Mouse (Mus musculus): Measurements from ENCODE around the gene Sytl3. TPM values are rescaled to one million over a fixed set of nuclear protein-coding genes. Genes with fewer than 3 reads are reported as not detected.
A peak's percentile ranks its signal among the peaks of the same experiment; 100 is the strongest.

The Sytl3 gene
- polyA plus RNA-seq, 1 experiment from 2014 or later = 0.46 TPM

DNA sequence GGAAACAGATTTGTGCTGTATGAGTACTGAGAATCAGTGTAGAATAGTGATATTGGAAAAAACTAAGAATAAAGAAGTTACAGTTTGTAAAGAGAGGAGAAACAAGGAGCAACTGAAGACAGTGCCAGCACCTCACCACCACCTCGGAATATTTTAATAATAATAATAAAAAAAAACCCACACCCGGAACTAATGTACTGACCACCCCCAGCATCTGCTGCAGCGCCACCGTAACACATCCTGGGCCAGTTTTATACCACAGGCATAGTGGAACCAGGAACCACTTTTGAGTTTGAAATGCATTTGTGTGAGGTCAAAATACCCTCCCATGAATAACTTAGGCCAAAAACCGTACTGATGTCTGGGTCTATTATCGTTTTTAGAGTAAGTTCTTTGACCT, 122.4 kb downstream of the Sytl3 start:
- Histone ChIP-seq H3K9me3 (replicated peaks) (no peaks in the 10 kb centered on the region), H3K9ac (no peak overlapping the region), H3K4me1 (peaks cover 37% of the 10 kb centered on the region), H3K36me3 (no peaks in the 10 kb centered on the region), H3K4me3 (peak overlapping the region; percentile 18), H3K27ac (no peak overlapping the region), H3K27me3 (peaks cover 41% of the 10 kb centered on the region), H3K4me2 (replicated peaks) (peak overlapping the region; percentile 96)
- whole genome bisulfite sequencing = 40% methylated on average over 6 of the region's 6 CpGs
- no peak for ATAC-seq (ENCODE audit: low FRiP score)

DNA sequence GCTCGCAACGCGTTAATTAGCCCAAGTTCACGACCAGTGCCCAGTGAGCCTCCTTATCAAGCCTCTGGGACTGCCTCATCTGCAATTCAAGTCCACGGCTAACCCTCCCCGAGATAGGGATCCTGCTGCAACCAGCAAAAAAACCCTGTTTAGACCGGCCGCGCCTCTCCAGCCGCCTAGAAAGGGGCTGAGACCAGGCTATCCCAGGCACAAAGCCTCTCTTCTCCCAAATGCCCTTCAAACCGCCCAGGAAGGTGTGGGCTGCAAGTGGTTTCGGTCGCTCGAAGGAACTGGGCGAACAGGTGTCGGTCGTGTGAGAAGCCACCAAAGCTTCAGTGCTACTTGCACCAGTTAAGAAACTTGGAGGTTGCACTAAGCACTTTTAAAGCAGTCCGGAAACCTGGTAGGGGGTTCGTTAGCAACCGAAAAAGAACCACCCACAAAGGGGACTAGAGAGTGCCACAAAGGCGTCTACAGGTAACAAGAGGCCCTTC, 123.2 kb downstream of the Sytl3 start:
- no peak overlapping the region for H3K27ac ChIP-seq
- no peaks in the 10 kb centered on the region for H3K36me3 ChIP-seq
- no peaks in the 10 kb centered on the region for H3K9me3 ChIP-seq (replicated peaks)
- H3K4me3 ChIP-seq = peak overlapping the region; percentile 69
- peaks cover 41% of the 10 kb centered on the region for H3K27me3 ChIP-seq
- under 1% methylated on average over 21 of the region's 21 CpGs for WGBS
- H3K9ac ChIP-seq = peak overlapping the region; percentile 76
- H3K4me1 ChIP-seq = peaks cover 32% of the 10 kb centered on the region
- 0 out of 2 replicates have a peak, but pooled peaks have one; percentile 1 for ATAC-seq (ENCODE audit: low FRiP score)
- H3K4me2 ChIP-seq (replicated peaks) = peak overlapping the region; percentile 96

DNA sequence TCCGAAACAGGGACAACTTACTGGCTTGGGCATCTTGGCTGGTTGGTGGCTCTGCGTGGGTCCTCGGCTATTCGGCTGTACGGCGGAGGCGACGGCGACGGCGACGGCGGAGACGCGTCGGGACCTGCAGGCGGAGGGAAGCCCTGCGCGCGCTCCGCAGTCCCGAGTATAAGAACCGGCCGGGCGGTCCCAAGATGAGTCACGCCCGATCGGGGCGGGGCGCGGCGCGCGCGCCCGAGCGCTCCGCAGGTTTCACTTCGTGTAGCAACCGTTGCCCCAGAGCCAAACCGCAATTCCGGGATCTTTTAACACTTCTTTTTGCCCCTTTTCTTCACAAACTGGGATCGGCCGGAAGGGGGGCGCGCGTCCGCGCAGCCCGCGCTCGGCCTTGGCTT, 123.7 kb downstream of the Sytl3 start, which contains the start of gene Ezr:
Ezr (minus strand) TSS at position 174 of the 395 bp plus-strand sequence.
- ATAC-seq (ENCODE audit: low FRiP score) = peak; percentile 76
- under 1% methylated on average over 52 of the region's 52 CpGs for WGBS

DNA sequence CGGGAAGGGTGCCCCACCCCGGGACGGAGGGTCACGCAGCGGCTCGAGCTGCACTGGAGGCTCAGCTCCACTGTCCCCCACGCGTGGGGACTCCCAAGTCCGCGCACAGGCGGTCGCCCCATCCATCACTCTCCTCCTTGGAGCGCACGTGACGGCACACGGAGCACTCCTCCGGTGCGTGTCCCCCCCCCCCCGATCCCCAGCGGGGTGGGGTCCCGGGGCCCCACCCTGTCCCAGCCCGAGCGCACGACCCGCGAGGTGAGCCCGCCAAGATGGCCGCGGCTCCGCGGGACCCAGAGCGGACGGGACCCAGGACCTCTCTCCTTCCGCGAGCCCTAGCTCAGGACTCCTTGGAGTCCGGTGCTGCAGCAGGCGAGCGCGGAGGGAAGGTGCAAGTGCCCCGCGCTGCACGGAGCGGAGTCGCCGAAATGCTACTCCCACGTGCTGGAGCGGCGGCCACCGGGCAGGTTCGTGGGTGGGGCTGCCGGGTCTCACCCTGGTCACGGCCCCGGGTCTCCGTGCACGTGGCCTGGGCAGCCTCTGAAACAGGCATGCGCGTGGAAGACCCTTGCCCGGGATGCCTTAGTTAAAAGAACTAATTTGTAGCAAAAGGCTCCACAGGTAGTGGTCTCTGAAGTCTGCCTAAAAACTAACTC, 124.2 kb downstream of the Sytl3 start:
- Histone ChIP-seq H3K9me3 (replicated peaks) (no peaks in the 10 kb centered on the region), H3K4me1 (peaks cover 29% of the 10 kb centered on the region), H3K36me3 (no peaks in the 10 kb centered on the region), H3K4me2 (replicated peaks) (peak overlapping the region; percentile 96), H3K9ac (peak overlapping the region; percentile 76), H3K4me3 (peak overlapping the region; percentile 69), H3K27ac (peak overlapping the region; percentile 64; the same call in 1 of the 2 replicates), H3K27me3 (peaks cover 41% of the 10 kb centered on the region)
- peak; percentile 73 for ATAC-seq (ENCODE audit: low FRiP score)
- WGBS = under 1% methylated on average over 51 of the region's 58 CpGs

More for the DNA sequence above, 123.7 kb downstream of the Sytl3 start, which contains the start of gene Ezr:
- H3K9me3 ChIP-seq (replicated peaks) = no peaks in the 10 kb centered on the region
- H3K27me3 ChIP-seq = peaks cover 41% of the 10 kb centered on the region
- H3K27ac ChIP-seq = peak within 1 kb of the TSS; percentile 64; the same call in 1 of the 2 replicates
- peak within 1 kb of the TSS; percentile 69 for H3K4me3 ChIP-seq
- peaks cover 29% of the 10 kb centered on the region for H3K4me1 ChIP-seq
- H3K4me2 ChIP-seq (replicated peaks) = peak within 1 kb of the TSS; percentile 96
- H3K36me3 ChIP-seq = no peaks in the 10 kb centered on the region
- H3K9ac ChIP-seq = peak within 1 kb of the TSS; percentile 76

DNA sequence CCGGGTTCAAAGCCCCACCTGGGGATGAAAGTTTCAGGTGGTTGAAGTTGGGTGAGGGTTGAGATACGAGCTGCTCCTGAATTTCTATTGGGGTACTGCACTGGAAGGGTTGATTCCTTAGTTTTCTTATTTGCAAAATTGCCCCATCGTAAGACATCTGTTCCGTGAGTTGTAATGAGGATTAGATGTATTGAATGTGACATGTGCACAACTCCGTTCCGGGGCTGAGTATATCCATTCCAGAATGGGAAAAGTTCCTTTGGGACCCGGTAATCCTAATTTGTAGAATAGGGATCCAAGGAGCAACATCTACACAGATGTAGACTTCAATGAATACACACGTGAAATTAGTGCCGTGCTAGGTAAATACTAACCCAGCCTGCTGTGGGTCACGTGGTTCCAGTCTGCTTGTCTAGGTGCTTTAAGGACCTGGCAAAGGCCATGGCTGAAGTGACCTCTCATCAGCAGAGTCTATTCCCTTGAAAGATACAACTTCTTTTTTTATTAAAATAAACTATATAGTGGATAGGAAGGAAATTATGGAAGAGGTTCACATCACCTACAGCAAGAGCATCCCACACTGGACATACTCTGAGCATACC, 125.0 kb downstream of the Sytl3 start:
- peaks cover 23% of the 10 kb centered on the region for H3K4me1 ChIP-seq
- peak overlapping the region; percentile 69; the same call in 1 of the 2 replicates for H3K4me3 ChIP-seq
- WGBS = 47% methylated on average over 10 of the region's 10 CpGs
- no peaks in the 10 kb centered on the region for H3K36me3 ChIP-seq
- H3K4me2 ChIP-seq (replicated peaks) = peak overlapping the region; percentile 96
- H3K9me3 ChIP-seq (replicated peaks) = no peaks in the 10 kb centered on the region
- H3K27ac ChIP-seq = no peak overlapping the region
- ATAC-seq (ENCODE audit: low FRiP score) = no peak
- no peak overlapping the region for H3K9ac ChIP-seq
- H3K27me3 ChIP-seq = peaks cover 41% of the 10 kb centered on the region

DNA sequence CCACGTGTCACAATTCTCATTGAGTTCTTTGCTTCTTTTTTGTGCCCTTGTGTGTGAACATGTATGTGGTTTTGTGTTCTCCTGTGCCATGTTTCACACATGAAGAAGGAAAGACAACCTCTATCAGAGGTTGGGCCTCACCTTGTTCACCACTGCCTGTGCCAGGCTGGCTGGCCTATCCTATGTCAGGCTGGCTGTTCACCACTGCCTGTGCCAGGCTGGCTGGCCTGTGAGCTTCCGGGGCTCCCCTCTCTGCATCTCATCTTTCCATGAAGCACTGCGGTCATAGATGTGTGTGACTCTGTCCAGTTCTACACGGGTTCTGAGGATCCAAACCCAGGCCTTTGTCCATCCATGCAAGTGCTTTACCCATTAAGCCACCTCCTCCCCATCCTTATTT, 128.3 kb downstream of the Sytl3 start:
- H3K36me3 ChIP-seq = no peaks in the 10 kb centered on the region
- peaks cover 14% of the 10 kb centered on the region for H3K27me3 ChIP-seq
- H3K4me2 ChIP-seq (replicated peaks) = no peak overlapping the region
- H3K9ac ChIP-seq = no peak overlapping the region
- H3K4me1 ChIP-seq = peaks cover 6% of the 10 kb centered on the region; the same call in 1 of the 2 replicates
- H3K4me3 ChIP-seq = no peak overlapping the region
- no peaks in the 10 kb centered on the region for H3K9me3 ChIP-seq (replicated peaks)
- no peak overlapping the region for H3K27ac ChIP-seq
- ATAC-seq (ENCODE audit: low FRiP score) = no peak
- 89% methylated on average over 4 of the region's 4 CpGs for WGBS

Other genes with a start within 250 kb of the Sytl3 start
- gene Dynlt1b, start 229.0 kb upstream of the Sytl3 start, polyA plus RNA-seq (2016; fragmentation: Nextera tagmentation; extraction: Ambion mirVana) = 850 and 876 TPM in 2 replicates
- 56.8 and 70.8 TPM in 2 replicates for gene Dynlt1c, start 57.4 kb upstream of the Sytl3 start, polyA plus RNA-seq (2016; fragmentation: Nextera tagmentation; extraction: Ambion mirVana)
- gene Dynlt1f, start 3.2 kb upstream of the Sytl3 start, polyA plus RNA-seq (2016; fragmentation: Nextera tagmentation; extraction: Ambion mirVana) = 272 and 308 TPM in 2 replicates
- 97.9 and 103 TPM in 2 replicates for gene Ezr, start 123.7 kb downstream of the Sytl3 start, polyA plus RNA-seq (2016; fragmentation: Nextera tagmentation; extraction: Ambion mirVana)